Mouse (Mus musculus): ENCODE data around the gene Cacnb2. TPM values are rescaled to one million over a fixed set of nuclear protein-coding genes. Genes with fewer than 3 reads are reported as not detected.

Cacnb2 gene
- polyA plus RNA-seq, 1 experiment from 2014 or later: 0.95 TPM

DNA sequence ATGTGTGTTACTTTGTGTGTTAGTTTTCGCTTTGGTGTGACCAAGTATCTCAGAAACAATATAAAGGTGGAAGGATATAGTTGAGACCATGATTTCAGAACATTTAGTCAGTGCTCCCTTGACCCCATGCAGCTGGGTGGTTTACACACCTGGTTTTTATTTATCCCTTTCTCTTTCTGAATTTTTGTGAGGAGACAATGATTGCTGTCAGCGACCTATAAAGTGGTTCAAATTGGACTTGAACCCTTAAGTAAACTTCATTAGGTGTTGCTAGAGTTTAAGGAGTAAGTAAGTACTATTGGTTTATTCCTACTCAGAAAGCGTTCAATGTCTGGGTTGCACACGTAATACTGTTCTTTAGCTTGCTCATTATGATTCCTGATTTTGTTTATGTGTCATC is 36.4 kb downstream of the Cacnb2 start:
- H3K27me3 ChIP-seq (replicated peaks; ENCODE audit: control insufficient read depth, insufficient read depth, low read length): no peaks in the 10 kb centered on the region
- no peaks in the 10 kb centered on the region for H3K36me3 ChIP-seq (ENCODE audit: control insufficient read depth, insufficient read depth, low read length)
- ATAC-seq (replicated peaks; ENCODE audit: low FRiP score) (no peak), DNase-seq (ENCODE audit: low spot score) (no peak)
- no peak overlapping the region for H3K9ac ChIP-seq (ENCODE audit: low read depth, low read length)
- no peaks in the 10 kb centered on the region for H3K9me3 ChIP-seq (ENCODE audit: control insufficient read depth, low read length)
- no peaks in the 10 kb centered on the region for H3K4me1 ChIP-seq (replicated peaks; ENCODE audit: control insufficient read depth, insufficient read depth, low read length)
- no peak overlapping the region for H3K27ac ChIP-seq (ENCODE audit: low read depth, low read length)
- WGBS: 88% methylated on average over 4 of the region's 4 CpGs
- no peak overlapping the region for H3K4me2 ChIP-seq
- H3K4me3 ChIP-seq (ENCODE audit: low read depth, low read length): no peak overlapping the region

DNA sequence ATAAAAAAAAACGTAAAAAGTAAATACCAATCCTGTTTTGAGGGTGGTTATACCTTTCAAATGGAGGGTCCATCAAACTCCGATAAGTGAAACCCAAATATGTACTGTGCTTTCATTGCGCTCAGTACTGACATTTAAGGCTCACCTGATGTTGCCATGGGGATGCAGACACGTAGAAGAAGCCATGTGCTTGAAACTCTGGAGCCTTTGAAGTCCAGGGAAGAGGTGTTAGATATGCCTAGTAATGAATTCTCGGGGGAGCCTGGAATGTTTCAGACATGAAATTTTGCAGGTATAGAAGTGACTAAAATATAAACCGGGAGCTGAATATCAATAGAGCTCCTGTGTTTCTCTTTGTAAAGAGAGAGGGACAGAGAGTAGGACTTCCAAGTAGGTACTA is 37.0 kb downstream of the Cacnb2 start:
- Histone ChIP-seq H3K9me3 (ENCODE audit: control insufficient read depth, low read length) (no peaks in the 10 kb centered on the region), H3K27ac (ENCODE audit: low read depth, low read length) (no peak overlapping the region), H3K36me3 (ENCODE audit: control insufficient read depth, insufficient read depth, low read length) (no peaks in the 10 kb centered on the region), H3K27me3 (replicated peaks; ENCODE audit: control insufficient read depth, insufficient read depth, low read length) (no peaks in the 10 kb centered on the region), H3K4me3 (ENCODE audit: low read depth, low read length) (no peak overlapping the region), H3K4me2 (no peak overlapping the region), H3K4me1 (replicated peaks; ENCODE audit: control insufficient read depth, insufficient read depth, low read length) (no peaks in the 10 kb centered on the region), H3K9ac (ENCODE audit: low read depth, low read length) (no peak overlapping the region)
- 80% methylated on average over 6 of the region's 6 CpGs for WGBS
- DNase-seq (ENCODE audit: low spot score) (no peak), ATAC-seq (replicated peaks; ENCODE audit: low FRiP score) (no peak)

DNA sequence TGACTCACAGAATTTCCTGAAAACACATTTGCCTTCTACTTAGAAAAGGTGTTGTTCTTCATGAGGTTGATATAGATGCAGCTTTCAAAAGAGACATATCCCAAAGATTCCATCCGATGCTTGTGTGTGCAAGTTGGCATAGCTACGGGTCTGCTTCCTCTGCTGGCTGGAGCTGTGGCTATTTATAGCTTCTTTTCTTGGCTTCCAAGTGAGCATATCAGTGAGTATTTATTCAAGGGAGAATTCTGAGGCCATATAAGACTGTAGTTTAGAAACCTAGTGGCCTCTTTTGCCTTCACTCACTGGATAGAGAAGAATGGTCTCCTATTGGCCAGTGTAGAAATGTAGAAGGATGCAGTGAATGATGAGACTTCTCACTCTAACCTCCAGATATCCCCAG is 38.2 kb downstream of the Cacnb2 start:
- WGBS: 39% methylated on average over 2 of the region's 2 CpGs
- Histone ChIP-seq H3K4me3 (ENCODE audit: low read depth, low read length) (no peak overlapping the region), H3K4me2 (no peak overlapping the region), H3K9ac (ENCODE audit: low read depth, low read length) (no peak overlapping the region), H3K36me3 (ENCODE audit: control insufficient read depth, insufficient read depth, low read length) (no peaks in the 10 kb centered on the region), H3K9me3 (ENCODE audit: control insufficient read depth, low read length) (no peaks in the 10 kb centered on the region), H3K27me3 (replicated peaks; ENCODE audit: control insufficient read depth, insufficient read depth, low read length) (no peaks in the 10 kb centered on the region), H3K27ac (ENCODE audit: low read depth, low read length) (no peak overlapping the region), H3K4me1 (replicated peaks; ENCODE audit: control insufficient read depth, insufficient read depth, low read length) (no peaks in the 10 kb centered on the region)
- no peak for ATAC-seq (replicated peaks; ENCODE audit: low FRiP score)
- no peak for DNase-seq (ENCODE audit: low spot score)

DNA sequence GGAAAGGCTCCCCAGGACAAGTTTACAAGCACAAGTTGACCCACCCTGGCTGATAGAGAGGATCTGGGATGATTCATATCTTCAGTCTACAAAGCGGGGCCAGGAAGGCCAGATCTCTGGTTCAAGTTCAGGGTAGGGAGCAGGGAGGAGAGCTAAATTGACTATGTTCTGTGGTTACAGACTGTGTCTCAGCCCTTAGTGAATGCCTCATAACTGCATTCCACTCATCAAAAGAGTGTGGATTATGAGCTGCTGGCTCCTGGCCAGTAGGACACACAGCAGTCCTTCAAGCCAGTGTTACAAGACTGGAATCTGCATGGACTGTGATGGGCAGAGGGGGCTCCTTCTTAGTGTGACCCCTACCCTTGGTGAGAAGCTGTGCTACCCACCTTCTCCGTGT is 48.4 kb downstream of the Cacnb2 start:
- Histone ChIP-seq H3K36me3 (ENCODE audit: control insufficient read depth, insufficient read depth, low read length) (no peaks in the 10 kb centered on the region), H3K9ac (ENCODE audit: low read depth, low read length) (no peak overlapping the region), H3K4me2 (no peak overlapping the region), H3K27me3 (replicated peaks; ENCODE audit: control insufficient read depth, insufficient read depth, low read length) (no peaks in the 10 kb centered on the region), H3K4me1 (replicated peaks; ENCODE audit: control insufficient read depth, insufficient read depth, low read length) (no peaks in the 10 kb centered on the region), H3K4me3 (ENCODE audit: low read depth, low read length) (no peak overlapping the region), H3K9me3 (ENCODE audit: control insufficient read depth, low read length) (no peaks in the 10 kb centered on the region), H3K27ac (ENCODE audit: low read depth, low read length) (no peak overlapping the region)
- no peak for DNase-seq (ENCODE audit: low spot score)
- ATAC-seq (replicated peaks; ENCODE audit: low FRiP score): no peak
- WGBS: 60% methylated on average over 2 of the region's 2 CpGs

DNA sequence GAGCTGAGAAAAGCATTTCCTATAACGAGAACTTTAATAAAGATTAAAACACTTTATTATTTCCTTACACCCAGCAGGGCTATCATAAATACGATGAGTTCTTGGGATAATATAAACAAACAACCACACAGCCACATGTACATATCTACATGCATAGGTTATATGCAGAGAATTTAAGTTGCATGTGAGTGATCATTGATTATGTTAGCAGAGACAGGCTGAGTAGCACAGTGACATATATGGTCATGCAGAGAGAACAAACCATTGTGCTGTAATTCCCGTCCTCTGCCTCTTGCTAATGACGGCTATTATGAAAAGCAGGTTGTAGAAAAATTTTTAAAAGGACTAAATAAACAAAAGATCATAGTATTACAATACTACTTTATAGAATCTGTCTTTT is 53.8 kb downstream of the Cacnb2 start:
- Histone ChIP-seq H3K27me3 (replicated peaks; ENCODE audit: control insufficient read depth, insufficient read depth, low read length) (no peaks in the 10 kb centered on the region), H3K36me3 (ENCODE audit: control insufficient read depth, insufficient read depth, low read length) (no peaks in the 10 kb centered on the region)
- no peak for ATAC-seq (replicated peaks; ENCODE audit: low FRiP score)

DNA sequence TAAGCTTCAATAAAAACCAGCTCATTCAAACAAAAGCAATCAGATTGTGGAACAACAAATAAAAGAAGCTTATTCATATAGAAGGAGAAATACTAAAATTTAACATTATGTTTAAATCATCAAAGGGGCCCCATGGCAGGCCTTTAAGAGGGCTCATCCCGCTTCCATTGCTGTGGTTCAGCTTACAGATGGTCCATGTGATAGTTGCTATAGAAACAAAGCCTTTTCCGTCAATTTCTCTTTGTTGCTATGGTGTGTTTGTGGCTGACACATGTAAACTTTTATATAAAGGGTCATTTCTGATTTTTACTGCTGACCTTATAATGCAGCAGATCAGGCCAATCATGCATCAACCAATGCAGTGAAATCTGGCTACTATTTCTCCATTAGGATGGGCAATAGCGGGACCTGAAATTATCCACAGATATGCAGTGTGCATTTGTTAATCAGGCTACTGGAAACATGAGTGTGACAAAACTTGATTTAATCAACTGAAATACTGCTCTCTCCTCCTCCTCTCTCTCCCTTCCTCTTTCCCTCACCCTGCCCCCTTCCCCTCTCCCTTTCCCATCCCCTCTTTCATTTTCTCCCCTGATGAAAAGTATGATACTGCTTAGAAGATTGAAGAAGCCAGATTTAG is 54.4 kb downstream of the Cacnb2 start:
- 57% methylated on average over 3 of the region's 3 CpGs for WGBS
- H3K4me2 ChIP-seq: no peak overlapping the region
- H3K36me3 ChIP-seq (ENCODE audit: control insufficient read depth, insufficient read depth, low read length): no peaks in the 10 kb centered on the region
- no peak overlapping the region for H3K27ac ChIP-seq (ENCODE audit: low read depth, low read length)
- H3K27me3 ChIP-seq (replicated peaks; ENCODE audit: control insufficient read depth, insufficient read depth, low read length): no peaks in the 10 kb centered on the region
- ATAC-seq (replicated peaks; ENCODE audit: low FRiP score) (no peak), DNase-seq (ENCODE audit: low spot score) (no peak)
- H3K9ac ChIP-seq (ENCODE audit: low read depth, low read length): no peak overlapping the region
- no peaks in the 10 kb centered on the region for H3K4me1 ChIP-seq (replicated peaks; ENCODE audit: control insufficient read depth, insufficient read depth, low read length)
- H3K9me3 ChIP-seq (ENCODE audit: control insufficient read depth, low read length): no peaks in the 10 kb centered on the region
- no peak overlapping the region for H3K4me3 ChIP-seq (ENCODE audit: low read depth, low read length)

More for the DNA sequence above, 53.8 kb downstream of the Cacnb2 start:
- H3K9ac ChIP-seq (ENCODE audit: low read depth, low read length): no peak overlapping the region
- H3K9me3 ChIP-seq (ENCODE audit: control insufficient read depth, low read length): no peaks in the 10 kb centered on the region
- no peak for DNase-seq (ENCODE audit: low spot score)
- no peaks in the 10 kb centered on the region for H3K4me1 ChIP-seq (replicated peaks; ENCODE audit: control insufficient read depth, insufficient read depth, low read length)
- H3K27ac ChIP-seq (ENCODE audit: low read depth, low read length): no peak overlapping the region
- no peak overlapping the region for H3K4me3 ChIP-seq (ENCODE audit: low read depth, low read length)
- no peak overlapping the region for H3K4me2 ChIP-seq
- WGBS: 79% methylated on average over 4 of the region's 4 CpGs

DNA sequence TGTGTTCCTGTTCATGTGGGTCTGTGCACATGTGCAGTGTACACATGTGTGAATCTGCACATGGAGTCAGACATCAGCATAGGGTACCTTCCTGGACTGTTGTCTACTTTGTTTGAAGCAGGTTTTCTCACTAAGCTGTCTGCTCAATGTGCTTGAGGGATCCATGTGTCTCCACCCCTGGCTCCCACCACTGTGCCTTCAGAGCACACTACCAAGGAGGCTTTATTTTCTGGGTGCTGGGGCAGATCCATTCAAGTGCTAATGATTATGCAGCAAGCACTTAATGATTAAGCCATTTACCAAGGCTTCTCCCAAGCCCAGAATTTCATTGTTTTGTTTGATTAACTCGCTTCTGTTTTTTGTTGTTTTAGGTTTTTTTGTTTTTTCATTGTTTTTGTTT is 62.3 kb downstream of the Cacnb2 start:
- Histone ChIP-seq H3K27ac (ENCODE audit: low read depth, low read length) (no peak overlapping the region), H3K36me3 (ENCODE audit: control insufficient read depth, insufficient read depth, low read length) (no peaks in the 10 kb centered on the region), H3K27me3 (replicated peaks; ENCODE audit: control insufficient read depth, insufficient read depth, low read length) (no peaks in the 10 kb centered on the region), H3K9me3 (ENCODE audit: control insufficient read depth, low read length) (no peaks in the 10 kb centered on the region), H3K4me1 (replicated peaks; ENCODE audit: control insufficient read depth, insufficient read depth, low read length) (no peaks in the 10 kb centered on the region), H3K9ac (ENCODE audit: low read depth, low read length) (no peak overlapping the region), H3K4me3 (ENCODE audit: low read depth, low read length) (no peak overlapping the region), H3K4me2 (no peak overlapping the region)
- ATAC-seq (replicated peaks; ENCODE audit: low FRiP score): no peak
- no peak for DNase-seq (ENCODE audit: low spot score)
- WGBS: 56% methylated on average over 1 of the region's 1 CpGs

DNA sequence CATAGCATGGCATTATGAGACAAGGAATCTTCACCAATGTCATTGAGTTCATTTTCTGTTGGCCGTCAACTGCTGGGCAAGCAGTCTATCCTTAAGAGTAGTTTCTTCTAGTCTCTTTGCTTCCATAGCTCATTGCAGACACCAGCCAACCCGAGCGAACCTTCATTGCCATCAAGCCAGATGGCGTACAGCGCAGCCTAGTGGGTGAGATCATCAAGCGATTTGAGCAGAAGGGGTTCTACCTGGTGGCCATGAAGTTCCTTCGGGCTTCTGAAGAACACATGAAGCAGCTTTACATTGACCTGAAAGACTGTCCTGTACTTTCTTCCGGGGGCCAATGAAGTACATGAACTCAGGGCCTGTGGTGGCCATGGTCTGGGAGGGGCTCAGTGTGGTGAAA is 69.2 kb downstream of the Cacnb2 start:
- H3K9me3 ChIP-seq (ENCODE audit: control insufficient read depth, low read length): no peaks in the 10 kb centered on the region
- no peak overlapping the region for H3K27ac ChIP-seq (ENCODE audit: low read depth, low read length)
- 87% methylated on average over 8 of the region's 8 CpGs for WGBS
- H3K27me3 ChIP-seq (replicated peaks; ENCODE audit: control insufficient read depth, insufficient read depth, low read length): no peaks in the 10 kb centered on the region
- no peaks in the 10 kb centered on the region for H3K36me3 ChIP-seq (ENCODE audit: control insufficient read depth, insufficient read depth, low read length)
- H3K4me1 ChIP-seq (replicated peaks; ENCODE audit: control insufficient read depth, insufficient read depth, low read length): no peaks in the 10 kb centered on the region
- H3K9ac ChIP-seq (ENCODE audit: low read depth, low read length): no peak overlapping the region
- DNase-seq (ENCODE audit: low spot score): no peak
- ATAC-seq (replicated peaks; ENCODE audit: low FRiP score): no peak
- H3K4me2 ChIP-seq: no peak overlapping the region
- H3K4me3 ChIP-seq (ENCODE audit: low read depth, low read length): no peak overlapping the region

GRCm38 (mm10) chr2:14676885-14677516 is 74.1 kb downstream of the Cacnb2 start:
- 20% methylated on average over 6 of the region's 6 CpGs for WGBS
- H3K9ac ChIP-seq (ENCODE audit: low read depth, low read length): no peak overlapping the region
- no peak overlapping the region for H3K4me3 ChIP-seq (ENCODE audit: low read depth, low read length)
- no peak overlapping the region for H3K27ac ChIP-seq (ENCODE audit: low read depth, low read length)
- no peaks in the 10 kb centered on the region for H3K4me1 ChIP-seq (replicated peaks; ENCODE audit: control insufficient read depth, insufficient read depth, low read length)
- peak; percentile 32 for DNase-seq (ENCODE audit: low spot score)
- ATAC-seq (replicated peaks; ENCODE audit: low FRiP score): peak; percentile 43
- H3K9me3 ChIP-seq (ENCODE audit: control insufficient read depth, low read length): no peaks in the 10 kb centered on the region
- H3K4me2 ChIP-seq: no peak overlapping the region
- no peaks in the 10 kb centered on the region for H3K27me3 ChIP-seq (replicated peaks; ENCODE audit: control insufficient read depth, insufficient read depth, low read length)
- H3K36me3 ChIP-seq (ENCODE audit: control insufficient read depth, insufficient read depth, low read length): no peaks in the 10 kb centered on the region

Measured in liver, embryonic 11.5 days (tissue).